Mouse (Mus musculus): Measurements from ENCODE around the gene Plekhb2.

Gene Plekhb2

GRCm38 (mm10) chr1:34867574-34867955, 17.8 kb downstream of the Plekhb2 start:
- DNase-seq, result no peak

- no peak for DNase-seq
Measured at GRCm38 (mm10) chr1:34868391-34868790, 18.6 kb downstream of the Plekhb2 start.

GRCm38 (mm10) chr1:34869231-34869630, 19.5 kb downstream of the Plekhb2 start:
- DNase-seq, result no peak

- DNase-seq, result no peak
Measured at GRCm38 (mm10) chr1:34871170-34871569, 21.4 kb downstream of the Plekhb2 start.

- DNase-seq, result no peak
Measured at GRCm38 (mm10) chr1:34873551-34873950, 23.8 kb downstream of the Plekhb2 start.

- no peak for DNase-seq
Measured at GRCm38 (mm10) chr1:34879611-34880010, 29.8 kb downstream of the Plekhb2 start.

GRCm38 (mm10) chr1:34883776-34884175, 34.0 kb downstream of the Plekhb2 start:
- DNase-seq, result no peak

- DNase-seq, result peak; percentile 18
Measured at GRCm38 (mm10) chr1:34891559-34892289, 41.9 kb downstream of the Plekhb2 start.

- no peak for DNase-seq
Measured at GRCm38 (mm10) chr1:34892466-34892865, 42.7 kb downstream of the Plekhb2 start.

GRCm38 (mm10) chr1:34893331-34893730, 43.6 kb downstream of the Plekhb2 start:
- DNase-seq, result no peak

GRCm38 (mm10) chr1:34893831-34894230, 44.1 kb downstream of the Plekhb2 start:
- no peak for DNase-seq

GRCm38 (mm10) chr1:34896102-34896501, 46.3 kb downstream of the Plekhb2 start:
- DNase-seq, result no peak

GRCm38 (mm10) chr1:34896898-34897297, 47.1 kb downstream of the Plekhb2 start:
- DNase-seq, result peak; percentile 72

GRCm38 (mm10) chr1:34928656-34929055, 78.9 kb downstream of the Plekhb2 start:
- no peak for DNase-seq
